Mouse (Mus musculus): ENCODE measurements around the gene Fez1. TPM values are rescaled to one million over a fixed set of nuclear protein-coding genes. Genes with fewer than 3 reads are reported as not detected.

Gene Fez1
- polyA plus RNA-seq, 1 experiment from 2014 or later = 21.9 TPM

GRCm38 (mm10) chr9:36919472-36919871, 97.8 kb downstream of the Fez1 start:
- no peak for ATAC-seq (replicated peaks; ENCODE audit: low FRiP score, low TSS enrichment, low read depth)
- H3K9me3 ChIP-seq (ENCODE audit: control insufficient read depth, low read length) = no peaks in the 10 kb centered on the region
- 40% methylated on average over 4 of the region's 4 CpGs for WGBS
- H3K27ac ChIP-seq (ENCODE audit: low read depth) = no peak overlapping the region
- H3K4me1 ChIP-seq (replicated peaks; ENCODE audit: control insufficient read depth, insufficient read depth, low read length) = peaks cover 10% of the 10 kb centered on the region
- no peak overlapping the region for H3K9ac ChIP-seq (ENCODE audit: low read length)
- no peak overlapping the region for H3K4me3 ChIP-seq (ENCODE audit: low read depth, low read length)
- H3K4me2 ChIP-seq (ENCODE audit: low read length) = no peak overlapping the region
- 0 out of 2 replicates have a peak, but pooled peaks cover 3% of the 10 kb centered on the region for H3K36me3 ChIP-seq (ENCODE audit: control insufficient read depth, insufficient read depth, low read length)
- no peak for DNase-seq (ENCODE audit: low spot score)
- no peaks in the 10 kb centered on the region for H3K27me3 ChIP-seq (replicated peaks; ENCODE audit: control insufficient read depth, insufficient read depth, low read length)

DNA sequence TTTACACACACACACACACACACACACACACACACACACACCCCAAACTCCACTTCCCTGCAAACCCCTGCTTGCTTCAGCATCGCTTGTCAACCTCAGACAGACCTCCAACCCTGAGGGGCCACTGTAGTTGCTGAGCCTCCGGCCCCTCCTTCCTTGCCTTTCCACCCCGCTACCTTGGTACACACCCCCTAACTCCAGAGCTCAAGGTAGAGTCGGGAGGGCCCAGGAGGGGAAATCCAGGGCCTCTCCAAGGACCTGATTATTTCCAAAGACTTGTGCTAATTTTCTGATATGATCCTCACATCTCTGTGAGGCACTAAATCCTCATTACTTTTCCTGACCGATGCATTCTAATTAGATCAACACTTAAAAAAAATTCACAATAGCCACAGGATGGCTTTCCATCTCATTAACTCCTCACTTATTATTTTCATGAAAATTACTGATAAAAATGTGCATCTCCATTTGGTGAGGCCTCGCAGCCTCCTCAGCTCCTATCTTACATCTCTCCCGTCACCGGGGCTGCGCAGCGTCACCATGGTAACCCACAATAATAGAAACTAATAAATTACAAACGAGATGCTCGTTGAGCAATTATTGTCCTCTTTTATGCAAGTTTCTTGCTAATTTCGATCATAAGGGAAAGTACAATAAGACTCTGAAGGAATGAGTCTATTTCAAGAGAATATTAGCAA, 100.2 kb downstream of the Fez1 start:
- no peak for ATAC-seq (replicated peaks; ENCODE audit: low FRiP score, low TSS enrichment, low read depth)
- no peaks in the 10 kb centered on the region for H3K27me3 ChIP-seq (replicated peaks; ENCODE audit: control insufficient read depth, insufficient read depth, low read length)
- H3K4me3 ChIP-seq (ENCODE audit: low read depth, low read length) = no peak overlapping the region
- H3K4me1 ChIP-seq (replicated peaks; ENCODE audit: control insufficient read depth, insufficient read depth, low read length) = peaks cover 6% of the 10 kb centered on the region
- 0 out of 2 replicates have a peak, but pooled peaks cover 3% of the 10 kb centered on the region for H3K36me3 ChIP-seq (ENCODE audit: control insufficient read depth, insufficient read depth, low read length)
- H3K27ac ChIP-seq (ENCODE audit: low read depth) = no peak overlapping the region
- H3K4me2 ChIP-seq (ENCODE audit: low read length) = no peak overlapping the region
- DNase-seq (ENCODE audit: low spot score) = no peak
- H3K9me3 ChIP-seq (ENCODE audit: control insufficient read depth, low read length) = no peaks in the 10 kb centered on the region
- H3K9ac ChIP-seq (ENCODE audit: low read length) = no peak overlapping the region
- WGBS = 80% methylated on average over 13 of the region's 13 CpGs

GRCm38 (mm10) chr9:36923753-36924152, 102.1 kb downstream of the Fez1 start:
- DNase-seq (ENCODE audit: low spot score) (no peak), ATAC-seq (replicated peaks; ENCODE audit: low FRiP score, low TSS enrichment, low read depth) (no peak)
- Histone ChIP-seq H3K27me3 (replicated peaks; ENCODE audit: control insufficient read depth, insufficient read depth, low read length) (no peaks in the 10 kb centered on the region), H3K4me2 (ENCODE audit: low read length) (no peak overlapping the region), H3K9me3 (ENCODE audit: control insufficient read depth, low read length) (no peaks in the 10 kb centered on the region), H3K9ac (ENCODE audit: low read length) (no peak overlapping the region), H3K36me3 (ENCODE audit: control insufficient read depth, insufficient read depth, low read length) (0 out of 2 replicates have a peak, but pooled peaks cover 3% of the 10 kb centered on the region), H3K27ac (ENCODE audit: low read depth) (no peak overlapping the region), H3K4me3 (ENCODE audit: low read depth, low read length) (no peak overlapping the region), H3K4me1 (replicated peaks; ENCODE audit: control insufficient read depth, insufficient read depth, low read length) (no peaks in the 10 kb centered on the region)
- WGBS = 81% methylated on average over 5 of the region's 5 CpGs

Other genes starting within 250 kb of the Fez1 start
- not detected in 2 replicates for gene Gm17689, start 239.2 kb upstream of the Fez1 start, polyA plus RNA-seq (2014; fragmentation: Nextera tagmentation; extraction: Ambion mirVana)
- not detected in 2 replicates for gene A630095E13Rik, start 178.5 kb upstream of the Fez1 start, polyA plus RNA-seq (2014; fragmentation: Nextera tagmentation; extraction: Ambion mirVana)
- gene Acrv1, start 128.6 kb upstream of the Fez1 start, polyA plus RNA-seq (2014; fragmentation: Nextera tagmentation; extraction: Ambion mirVana) = 0.05 TPM in 1 of 2 replicates, not detected in the other
- 33.4 and 40.8 TPM in 2 replicates for gene Chek1, start 94.8 kb upstream of the Fez1 start, polyA plus RNA-seq (2014; fragmentation: Nextera tagmentation; extraction: Ambion mirVana)
- 238 and 243 TPM in 2 replicates for gene Stt3a, start 54.2 kb upstream of the Fez1 start, polyA plus RNA-seq (2014; fragmentation: Nextera tagmentation; extraction: Ambion mirVana)
- 49.0 and 50.9 TPM in 2 replicates for gene Ei24, start 24.5 kb upstream of the Fez1 start, polyA plus RNA-seq (2014; fragmentation: Nextera tagmentation; extraction: Ambion mirVana)